Mouse (Mus musculus): ENCODE measurements around the gene Il1rapl1.
A peak's percentile ranks its signal among the peaks of the same experiment; 100 is the strongest.

Gene Il1rapl1

DNA sequence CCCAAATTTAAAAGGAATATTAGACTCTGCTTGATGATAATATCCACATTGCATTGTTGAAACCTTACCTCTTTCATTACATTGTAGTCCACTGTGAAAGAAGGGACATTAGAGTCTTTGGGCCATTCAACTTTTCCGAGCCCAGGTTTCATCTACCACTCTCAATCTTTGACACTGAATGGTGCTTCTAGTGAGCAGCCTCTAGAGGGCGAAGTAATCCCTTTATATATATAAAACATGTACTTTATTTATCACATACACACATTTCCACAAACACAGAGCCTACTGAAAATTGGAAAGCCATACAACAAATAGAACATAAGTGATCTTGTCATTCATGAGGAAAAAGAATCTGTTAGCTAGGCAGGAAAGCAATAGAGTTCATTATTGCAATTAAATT lies 459.8 kb downstream of the Il1rapl1 start:
- no peak for DNase-seq (ENCODE audit: low spot score in 2 of 2)

DNA sequence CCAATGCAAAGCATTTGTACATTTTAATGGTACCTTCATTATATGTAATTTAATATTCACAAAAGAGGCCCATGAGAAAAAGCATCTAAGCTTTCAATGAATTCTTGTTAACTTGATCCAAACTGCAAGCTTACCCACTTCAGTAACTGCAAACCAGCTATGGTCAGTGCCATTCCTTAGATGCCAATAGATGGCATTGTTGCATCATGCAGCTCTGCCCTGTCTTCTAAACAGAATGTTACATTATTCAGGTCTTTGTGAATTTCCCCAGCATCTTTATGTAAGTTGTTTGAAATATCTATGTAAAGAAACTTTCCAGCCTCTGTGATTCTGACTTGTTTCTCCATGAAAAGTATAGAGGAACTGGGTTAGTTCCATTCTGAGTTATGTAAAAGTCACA lies 514.5 kb downstream of the Il1rapl1 start:
- DNase-seq (ENCODE audit: low spot score in 2 of 2): no peak

DNA sequence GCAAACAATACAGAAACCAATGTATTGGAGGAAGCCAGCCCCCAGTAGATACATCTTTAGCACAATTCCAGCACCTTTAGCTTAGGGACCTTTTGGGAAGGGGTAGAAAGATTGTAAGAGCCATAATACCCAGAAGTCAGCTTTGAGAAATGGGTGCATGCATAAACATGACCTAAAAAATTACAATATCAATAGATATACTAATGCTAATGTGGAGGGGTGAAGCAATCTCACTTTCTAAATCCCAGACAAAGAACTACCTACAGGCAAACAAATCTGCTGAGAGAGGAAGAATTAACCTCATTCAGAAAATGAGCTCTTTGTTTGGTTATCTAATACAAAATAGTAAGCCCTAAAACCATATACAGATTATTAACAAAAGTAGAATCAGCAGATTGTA lies 607.4 kb downstream of the Il1rapl1 start:
- no peak for DNase-seq (ENCODE audit: low spot score in 2 of 2)

DNA sequence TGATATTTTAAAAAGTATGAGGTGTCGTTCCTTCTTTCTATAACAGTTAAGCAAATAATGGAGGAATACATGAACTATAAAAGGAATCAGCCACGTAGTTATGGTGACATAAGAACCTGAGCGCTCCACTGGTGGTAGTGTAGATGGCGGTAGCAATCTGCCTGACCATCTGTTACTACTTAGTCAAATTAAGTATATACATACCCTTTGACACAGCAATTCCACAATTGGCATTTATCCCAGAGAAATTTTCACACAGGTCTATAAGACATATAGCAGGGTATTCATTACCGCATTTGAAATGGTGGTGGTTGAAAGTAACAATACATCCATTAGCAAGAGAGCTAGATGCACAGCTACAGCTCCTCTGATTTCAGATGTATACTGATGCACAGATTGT lies 612.8 kb downstream of the Il1rapl1 start:
- no peak for DNase-seq (ENCODE audit: low spot score in 2 of 2)

DNA sequence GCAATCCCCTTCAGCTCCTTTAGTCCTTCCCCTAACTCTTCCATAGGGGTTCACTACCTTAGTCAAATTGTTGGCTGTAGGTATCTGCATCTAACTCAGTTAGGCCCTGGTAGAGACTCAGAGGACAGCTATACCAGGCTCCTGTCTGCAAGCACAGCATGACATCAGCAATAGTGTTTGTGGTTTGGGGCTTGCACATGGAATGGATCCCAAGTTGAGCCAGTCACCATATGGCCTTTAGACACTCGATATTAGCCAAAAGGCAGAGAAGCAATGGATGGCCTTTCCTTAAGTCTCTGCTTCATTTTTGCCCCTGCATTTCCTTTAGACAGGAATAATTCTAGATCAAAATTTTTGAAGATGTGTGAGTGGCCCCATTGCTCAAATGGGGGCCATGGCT lies 632.0 kb downstream of the Il1rapl1 start:
- DNase-seq (ENCODE audit: low spot score in 2 of 2): no peak

DNA sequence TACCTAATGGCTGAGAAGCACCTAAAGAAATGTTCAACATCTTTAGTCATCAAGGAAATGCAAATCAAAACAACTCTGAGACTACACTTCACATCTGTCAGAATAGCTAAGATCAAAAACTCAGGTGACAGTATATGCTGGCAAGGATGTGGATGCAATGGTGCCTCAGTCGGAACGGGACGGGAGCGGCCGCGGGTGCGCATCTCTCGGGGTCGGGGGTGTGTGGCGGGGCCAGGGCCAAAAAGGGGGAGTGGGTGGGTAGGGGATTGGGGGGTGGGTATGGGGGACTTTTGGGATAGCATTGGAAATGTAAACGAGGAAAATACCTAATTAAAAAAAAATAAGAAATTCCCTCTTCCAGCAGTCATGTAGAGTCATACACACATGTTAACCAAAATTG lies 877.3 kb downstream of the Il1rapl1 start:
- DNase-seq (ENCODE audit: low spot score in 2 of 2): peak; percentile 75 to 93

DNA sequence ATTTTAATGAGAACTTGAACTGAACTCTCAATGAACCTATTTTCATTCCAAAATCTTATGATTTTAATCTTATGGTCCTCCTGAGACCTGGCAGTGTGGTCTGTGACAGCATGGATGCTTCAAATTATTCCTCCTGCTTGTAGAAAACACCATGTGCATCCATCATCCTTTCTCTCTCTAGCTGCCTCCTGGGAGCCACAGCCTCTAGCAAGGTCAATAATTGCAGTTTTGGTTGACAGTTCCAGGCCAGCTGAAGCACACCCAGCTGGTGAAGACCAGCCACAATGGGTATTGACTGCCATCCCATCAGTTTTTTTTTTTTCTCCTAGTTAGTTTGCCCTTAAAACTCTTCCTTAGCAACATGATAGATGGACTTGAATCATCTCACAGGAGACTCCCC lies 890.2 kb downstream of the Il1rapl1 start:
- no peak for DNase-seq (ENCODE audit: low spot score in 2 of 2)

DNA sequence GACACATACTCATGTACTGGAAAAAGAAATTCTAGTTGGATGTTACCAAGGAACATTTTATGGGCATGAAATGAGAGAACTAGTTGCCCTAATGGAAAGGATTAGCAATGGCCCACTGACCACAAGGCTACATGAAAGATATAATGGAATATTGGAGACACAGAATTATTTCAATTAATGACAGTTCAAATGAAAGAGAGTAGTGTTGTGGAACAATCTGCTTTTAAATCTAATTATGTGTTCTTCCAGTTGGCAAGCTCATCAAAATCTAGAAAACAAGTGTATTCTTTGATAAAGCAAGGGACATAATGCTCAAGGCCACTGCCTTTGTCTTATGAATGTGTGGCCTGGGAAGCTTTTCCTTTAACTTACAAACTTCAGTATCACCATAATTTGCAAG lies 1113.1 kb downstream of the Il1rapl1 start:
- no peak for DNase-seq (ENCODE audit: low spot score in 2 of 2)

DNA sequence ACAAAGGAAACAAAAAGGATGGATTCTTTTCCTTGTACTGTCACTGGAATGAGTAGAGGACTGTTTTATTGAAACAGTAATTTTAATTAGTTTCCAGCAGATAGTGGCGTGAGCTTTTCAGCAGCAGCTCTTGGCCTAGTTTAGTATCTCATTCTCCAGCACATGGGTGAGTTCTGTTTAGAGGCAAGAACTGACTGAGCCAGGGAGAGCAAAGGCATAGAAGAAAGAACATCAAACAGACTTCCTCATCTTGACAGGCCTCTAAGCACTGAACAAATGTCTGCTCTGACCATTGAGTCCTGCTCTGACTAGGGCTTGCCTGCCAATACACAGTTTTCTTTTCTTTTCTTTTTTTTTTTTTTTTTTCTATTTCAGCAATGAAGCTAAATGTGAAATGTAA lies 1160.3 kb downstream of the Il1rapl1 start:
- DNase-seq (ENCODE audit: low spot score in 2 of 2): no peak

DNA sequence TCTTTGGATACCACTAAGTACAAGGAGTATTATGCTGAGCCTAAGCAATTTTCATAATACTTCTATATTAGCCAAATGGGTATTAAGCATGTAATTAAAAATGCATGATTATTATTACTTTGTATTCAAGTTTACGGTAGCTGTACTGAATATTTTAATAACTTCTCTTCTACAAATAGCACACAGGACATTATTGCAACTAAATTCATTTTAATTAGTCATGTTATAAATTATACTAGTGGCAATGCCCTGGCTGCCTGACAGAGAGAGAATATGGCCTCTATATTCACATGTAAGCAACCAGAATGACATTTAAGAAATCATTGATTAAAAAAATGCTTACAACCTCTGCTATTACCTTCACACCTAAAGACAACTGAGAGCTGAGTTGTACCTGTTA lies 1160.8 kb downstream of the Il1rapl1 start:
- no peak for DNase-seq (ENCODE audit: low spot score in 2 of 2)

DNA sequence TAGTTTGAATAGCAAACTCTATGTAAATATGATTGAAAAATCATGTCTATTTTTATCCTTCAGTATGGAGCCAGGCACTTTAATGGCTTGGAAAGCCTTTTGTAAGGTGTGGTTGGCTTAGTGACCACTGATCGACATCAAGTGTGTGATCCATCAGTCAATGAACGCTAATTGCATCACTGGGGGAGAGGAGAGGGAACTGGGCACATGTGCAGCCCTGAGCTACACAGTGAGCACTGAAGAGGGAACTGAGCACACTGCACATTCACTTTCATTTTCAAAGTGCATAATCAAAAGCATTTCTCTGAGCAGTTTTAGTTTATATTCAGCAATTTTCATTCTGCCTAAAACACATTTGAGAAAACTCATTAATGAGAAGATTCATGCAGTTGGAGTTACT lies 1164.5 kb downstream of the Il1rapl1 start:
- DNase-seq (ENCODE audit: low spot score in 2 of 2): no peak

DNA sequence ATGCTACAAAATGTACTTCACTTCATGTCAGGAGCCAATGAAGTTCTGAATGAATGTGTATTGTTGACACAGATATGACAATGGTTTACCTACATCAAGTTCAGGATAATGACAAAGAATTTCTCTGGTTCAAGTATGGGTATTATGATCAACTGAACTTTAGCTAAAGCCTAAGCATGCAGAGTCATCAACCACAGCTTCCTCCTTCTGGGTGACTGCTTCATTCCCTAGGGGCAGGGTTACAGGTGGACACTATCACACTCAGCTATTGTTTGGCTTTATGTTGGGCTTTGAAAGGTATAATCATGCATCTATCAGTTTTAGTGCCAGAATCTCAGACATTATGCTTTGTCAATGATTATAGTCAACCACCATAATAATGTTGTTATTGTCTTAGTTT lies 1166.3 kb downstream of the Il1rapl1 start:
- no peak for DNase-seq (ENCODE audit: low spot score in 2 of 2)

DNA sequence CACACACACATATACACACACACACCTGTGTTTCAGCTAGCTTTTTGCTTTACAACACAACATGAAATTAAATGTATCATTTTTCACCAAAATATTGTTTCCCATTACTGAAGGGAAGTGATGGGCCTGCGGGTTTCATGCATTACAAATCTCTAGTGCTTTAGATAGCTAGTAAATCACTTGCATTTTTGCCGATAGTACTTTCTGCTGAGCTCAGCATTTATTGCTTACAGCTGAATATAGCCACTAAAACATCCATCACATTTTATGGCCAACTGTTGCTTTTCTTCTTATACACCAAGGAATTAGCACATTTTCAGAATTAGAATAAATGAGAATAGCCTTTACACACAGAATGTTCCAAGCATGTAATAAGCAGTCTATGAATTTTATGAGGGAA lies 1260.6 kb downstream of the Il1rapl1 start:
- DNase-seq (ENCODE audit: low spot score in 2 of 2): no peak

DNA sequence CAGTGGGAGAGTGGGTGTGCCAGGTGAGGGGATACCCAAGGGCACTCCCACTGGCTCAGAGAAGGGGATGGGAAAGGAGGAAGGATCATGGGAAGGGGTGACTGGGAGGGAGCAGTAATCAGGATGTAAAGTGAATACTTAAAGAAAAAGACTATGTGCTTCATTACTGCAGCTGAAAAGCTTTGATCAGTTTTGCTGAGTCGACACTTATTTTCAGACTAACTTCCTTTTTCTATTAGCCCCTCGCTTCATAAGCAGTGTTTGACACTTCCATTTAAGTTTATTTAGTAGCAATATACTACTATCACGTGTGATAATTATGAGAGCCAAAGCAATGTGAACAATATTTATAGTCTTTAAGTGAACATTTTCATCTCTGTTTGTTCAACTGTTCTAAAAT lies 1307.2 kb downstream of the Il1rapl1 start:
- DNase-seq (ENCODE audit: low spot score in 2 of 2): no peak

DNA sequence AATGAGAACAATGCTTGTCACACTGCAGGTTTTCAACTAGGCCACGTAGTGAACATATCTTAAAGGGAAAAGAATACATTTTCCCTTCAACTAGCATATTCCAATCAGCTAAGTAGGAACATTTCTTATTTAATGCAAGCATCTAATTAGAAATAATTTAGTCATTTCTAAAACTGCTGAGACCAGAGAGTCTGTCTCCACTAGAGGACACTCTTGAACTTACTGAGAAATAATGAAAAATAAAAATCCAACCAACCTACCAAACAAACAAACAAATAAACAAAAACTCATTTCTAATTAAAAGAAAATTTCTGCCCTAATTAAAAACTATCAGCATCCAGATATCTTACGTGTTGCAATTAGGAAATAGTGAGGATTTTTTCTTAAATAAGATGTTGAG lies 1312.7 kb downstream of the Il1rapl1 start:
- DNase-seq (ENCODE audit: low spot score in 2 of 2): no peak

DNA sequence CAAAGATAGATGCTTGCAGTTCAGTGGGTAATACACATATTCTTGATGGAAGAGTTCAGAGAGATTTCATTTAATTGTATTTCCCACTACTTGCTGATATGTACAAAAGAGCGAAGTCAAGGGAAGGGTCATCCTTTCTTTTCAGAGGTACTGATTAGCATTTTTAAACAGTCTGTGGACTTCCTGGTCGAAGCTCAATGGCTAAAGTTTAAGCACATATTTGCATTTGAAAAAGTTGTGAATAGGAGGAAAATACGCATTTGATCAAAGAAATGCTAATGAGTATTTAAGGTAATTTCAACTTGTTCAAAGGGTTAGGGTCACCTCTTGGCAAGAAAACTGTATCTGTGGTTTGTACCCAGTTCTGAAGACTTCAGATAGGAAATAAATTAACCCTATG lies 1386.6 kb downstream of the Il1rapl1 start:
- no peak for DNase-seq (ENCODE audit: low spot score in 2 of 2)
